Mouse (Mus musculus): Measurements from ENCODE around the gene Lamc2. TPM values are rescaled to one million over a fixed set of nuclear protein-coding genes. Genes with fewer than 3 reads are reported as not detected.
A peak's percentile ranks its signal among the peaks of the same experiment; 100 is the strongest.

Gene Lamc2
- polyA plus RNA-seq, 1 experiment from 2014 or later: 2.9 TPM

DNA sequence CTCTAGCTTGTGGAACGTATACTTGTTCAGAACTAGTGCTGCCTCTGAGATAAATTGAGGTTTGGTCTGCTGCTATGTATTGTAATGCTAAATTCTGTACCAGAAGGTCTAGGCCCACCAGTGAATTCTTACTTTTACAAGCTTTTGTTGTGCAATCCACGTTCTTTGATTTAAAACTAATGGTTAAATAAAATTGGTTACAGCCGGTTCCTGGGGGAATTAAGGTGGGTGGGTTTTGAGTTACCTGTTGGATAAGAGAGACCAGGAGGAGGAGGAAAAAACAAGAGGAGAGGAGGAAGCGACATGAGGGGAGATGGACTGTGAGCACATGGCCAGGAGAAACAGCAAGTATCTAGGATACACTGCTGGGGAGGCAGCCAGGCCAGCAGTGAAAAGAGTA lies 30.3 kb upstream of the Lamc2 start:
- no peak overlapping the region for H3K4me2 ChIP-seq (ENCODE audit: low read length)
- H3K4me1 ChIP-seq (ENCODE audit: control insufficient read depth, insufficient read depth, low read length): no peaks in the 10 kb centered on the region
- H3K27ac ChIP-seq (ENCODE audit: low read length): no peak overlapping the region
- 79% methylated on average over 4 of the region's 4 CpGs for WGBS
- H3K4me3 ChIP-seq (ENCODE audit: low read depth, low read length): no peak overlapping the region
- ATAC-seq: no peak
- H3K36me3 ChIP-seq (ENCODE audit: control insufficient read depth, insufficient read depth, low read length): peaks cover 9% of the 10 kb centered on the region; the same call in 1 of the 2 replicates
- no peaks in the 10 kb centered on the region for H3K27me3 ChIP-seq (ENCODE audit: control insufficient read depth, insufficient read depth, low read depth, low read length)
- H3K9me3 ChIP-seq (replicated peaks; ENCODE audit: control insufficient read depth, low read length, poor library complexity, severe bottlenecking): no peaks in the 10 kb centered on the region
- no peak overlapping the region for H3K9ac ChIP-seq (ENCODE audit: low read depth, low read length)

DNA sequence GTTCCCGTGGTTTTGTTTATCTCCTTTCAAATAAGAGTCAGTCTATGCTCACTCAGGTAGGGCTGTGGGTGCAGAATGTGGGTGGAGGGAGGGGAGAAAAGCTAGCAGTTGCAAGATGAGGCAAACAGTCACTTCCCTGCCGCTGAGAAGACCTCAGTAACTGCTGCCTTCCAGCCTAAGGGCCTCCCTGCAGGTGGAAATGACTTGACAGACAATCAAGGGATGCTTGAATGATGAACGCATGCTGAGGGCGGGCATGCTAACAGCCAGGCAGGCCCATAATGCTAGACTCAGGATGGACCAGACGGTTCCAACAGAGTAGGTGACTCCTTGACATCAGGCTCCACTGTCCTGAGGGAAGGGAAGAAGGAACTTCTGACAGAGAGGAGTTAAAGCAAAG lies 29.4 kb upstream of the Lamc2 start:
- Histone ChIP-seq H3K27me3 (ENCODE audit: control insufficient read depth, insufficient read depth, low read depth, low read length) (no peaks in the 10 kb centered on the region), H3K9me3 (replicated peaks; ENCODE audit: control insufficient read depth, low read length, poor library complexity, severe bottlenecking) (no peaks in the 10 kb centered on the region), H3K27ac (ENCODE audit: low read length) (no peak overlapping the region), H3K9ac (ENCODE audit: low read depth, low read length) (no peak overlapping the region), H3K4me2 (ENCODE audit: low read length) (no peak overlapping the region), H3K4me3 (ENCODE audit: low read depth, low read length) (no peak overlapping the region), H3K36me3 (ENCODE audit: control insufficient read depth, insufficient read depth, low read length) (peaks cover 3% of the 10 kb centered on the region; the same call in 1 of the 2 replicates), H3K4me1 (ENCODE audit: control insufficient read depth, insufficient read depth, low read length) (no peaks in the 10 kb centered on the region)
- no peak for ATAC-seq
- 81% methylated on average over 5 of the region's 5 CpGs for WGBS

DNA sequence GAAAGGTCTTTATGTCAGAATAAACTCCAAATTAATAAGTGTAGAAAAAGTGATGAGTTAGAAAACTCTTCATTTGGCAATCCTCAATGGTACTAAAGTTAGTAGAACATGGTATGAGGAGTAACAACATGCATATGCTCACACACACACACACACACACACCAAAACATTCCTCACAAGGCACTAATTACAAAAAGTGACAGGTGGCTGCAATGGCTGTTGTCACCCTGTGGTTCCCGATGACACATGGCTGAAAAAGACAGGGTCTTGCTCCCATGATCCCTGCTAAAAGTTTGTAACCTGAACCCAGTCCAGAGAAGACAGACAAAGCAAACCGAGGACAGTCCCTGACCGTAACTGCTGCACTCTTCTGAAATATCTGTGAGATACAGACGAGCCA lies 24.7 kb upstream of the Lamc2 start:
- no peaks in the 10 kb centered on the region for H3K4me1 ChIP-seq (ENCODE audit: control insufficient read depth, insufficient read depth, low read length)
- no peak overlapping the region for H3K4me2 ChIP-seq (ENCODE audit: low read length)
- WGBS: 58% methylated on average over 4 of the region's 4 CpGs
- no peak overlapping the region for H3K9ac ChIP-seq (ENCODE audit: low read depth, low read length)
- no peaks in the 10 kb centered on the region for H3K9me3 ChIP-seq (replicated peaks; ENCODE audit: control insufficient read depth, low read length, poor library complexity, severe bottlenecking)
- H3K27me3 ChIP-seq (ENCODE audit: control insufficient read depth, insufficient read depth, low read depth, low read length): no peaks in the 10 kb centered on the region
- no peak overlapping the region for H3K4me3 ChIP-seq (ENCODE audit: low read depth, low read length)
- no peak for ATAC-seq
- H3K36me3 ChIP-seq (ENCODE audit: control insufficient read depth, insufficient read depth, low read length): no peaks in the 10 kb centered on the region
- no peak overlapping the region for H3K27ac ChIP-seq (ENCODE audit: low read length)

DNA sequence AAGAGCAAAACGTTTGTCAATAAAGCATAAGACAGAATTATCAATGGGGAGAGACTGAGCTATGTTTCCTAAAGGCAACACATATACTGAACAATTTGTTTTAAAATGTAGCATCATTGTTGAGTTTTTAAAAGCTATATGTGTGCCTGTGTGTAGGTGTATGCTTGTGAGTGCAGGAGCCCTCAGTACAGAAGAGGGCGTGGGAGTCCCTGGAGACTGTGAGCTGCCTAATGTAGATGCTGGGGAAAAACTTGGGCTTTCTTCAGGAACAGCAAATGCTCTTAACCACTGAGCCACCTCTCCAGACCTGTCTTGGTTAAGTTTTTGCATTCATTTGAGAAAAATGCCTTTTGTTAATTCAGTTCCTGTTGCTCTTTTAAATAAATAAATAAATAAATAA lies 24.0 kb upstream of the Lamc2 start:
- no peak overlapping the region for H3K27ac ChIP-seq (ENCODE audit: low read length)

DNA sequence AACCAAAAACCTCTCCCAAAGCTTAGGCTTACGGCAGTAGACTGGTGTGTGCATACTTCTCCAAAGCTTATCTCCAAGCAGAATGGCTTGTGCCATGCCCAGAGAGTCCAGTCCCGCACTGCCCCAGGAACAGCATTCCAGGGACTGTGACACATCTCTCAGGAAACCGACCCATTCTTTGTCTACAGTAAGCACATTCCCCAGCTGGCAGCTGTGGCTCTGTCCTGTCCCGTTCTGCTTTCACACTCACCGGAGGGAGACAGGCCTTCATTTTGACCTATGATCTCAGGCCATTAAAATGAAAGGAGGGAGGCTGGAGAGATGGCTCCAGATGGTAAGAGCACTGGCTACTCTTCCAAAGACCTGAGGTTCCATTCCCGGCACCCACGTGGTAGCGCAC lies 15.9 kb upstream of the Lamc2 start:
- H3K4me1 ChIP-seq (ENCODE audit: control insufficient read depth, insufficient read depth, low read length): peaks cover 3% of the 10 kb centered on the region
- H3K4me3 ChIP-seq (ENCODE audit: low read depth, low read length): no peak overlapping the region
- ATAC-seq: peak; percentile 28; the same call in 1 of the 2 replicates
- no peaks in the 10 kb centered on the region for H3K36me3 ChIP-seq (ENCODE audit: control insufficient read depth, insufficient read depth, low read length)
- no peak overlapping the region for H3K9ac ChIP-seq (ENCODE audit: low read depth, low read length)
- WGBS: 26% methylated on average over 8 of the region's 8 CpGs
- no peak overlapping the region for H3K27ac ChIP-seq (ENCODE audit: low read length)
- no peak overlapping the region for H3K4me2 ChIP-seq (ENCODE audit: low read length)
- H3K9me3 ChIP-seq (replicated peaks; ENCODE audit: control insufficient read depth, low read length, poor library complexity, severe bottlenecking): no peaks in the 10 kb centered on the region
- no peaks in the 10 kb centered on the region for H3K27me3 ChIP-seq (ENCODE audit: control insufficient read depth, insufficient read depth, low read depth, low read length)

More for the DNA sequence above, 24.0 kb upstream of the Lamc2 start:
- 77% methylated on average over 2 of the region's 2 CpGs for WGBS
- Histone ChIP-seq H3K9ac (ENCODE audit: low read depth, low read length) (no peak overlapping the region), H3K4me2 (ENCODE audit: low read length) (no peak overlapping the region), H3K27me3 (ENCODE audit: control insufficient read depth, insufficient read depth, low read depth, low read length) (no peaks in the 10 kb centered on the region), H3K4me1 (ENCODE audit: control insufficient read depth, insufficient read depth, low read length) (no peaks in the 10 kb centered on the region), H3K36me3 (ENCODE audit: control insufficient read depth, insufficient read depth, low read length) (no peaks in the 10 kb centered on the region), H3K9me3 (replicated peaks; ENCODE audit: control insufficient read depth, low read length, poor library complexity, severe bottlenecking) (no peaks in the 10 kb centered on the region), H3K4me3 (ENCODE audit: low read depth, low read length) (no peak overlapping the region)
- no peak for ATAC-seq

DNA sequence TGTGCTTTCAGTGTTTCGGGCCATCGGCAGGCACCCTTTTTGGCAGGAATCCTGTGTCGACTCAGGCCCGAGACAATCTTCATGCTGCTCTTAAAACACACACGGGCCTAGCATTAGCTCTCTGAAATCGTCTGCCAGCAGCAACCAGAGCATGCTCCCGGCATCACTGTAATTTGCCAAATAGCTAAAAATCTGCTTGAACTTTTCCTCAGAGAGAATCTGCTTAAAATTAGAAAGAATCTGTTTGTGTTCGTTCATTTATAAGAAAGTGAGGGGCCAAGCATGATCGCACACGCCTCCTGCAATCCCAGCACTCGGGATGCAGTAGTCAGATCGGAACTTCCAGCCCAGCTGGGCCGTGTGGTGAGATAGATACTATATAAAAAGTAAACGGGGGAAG lies 15.2 kb upstream of the Lamc2 start:
- ATAC-seq: no peak
- H3K27ac ChIP-seq (ENCODE audit: low read length): no peak overlapping the region
- 37% methylated on average over 14 of the region's 14 CpGs for WGBS
- H3K4me3 ChIP-seq (ENCODE audit: low read depth, low read length): no peak overlapping the region
- no peaks in the 10 kb centered on the region for H3K36me3 ChIP-seq (ENCODE audit: control insufficient read depth, insufficient read depth, low read length)
- H3K27me3 ChIP-seq (ENCODE audit: control insufficient read depth, insufficient read depth, low read depth, low read length): no peaks in the 10 kb centered on the region
- no peak overlapping the region for H3K9ac ChIP-seq (ENCODE audit: low read depth, low read length)
- H3K9me3 ChIP-seq (replicated peaks; ENCODE audit: control insufficient read depth, low read length, poor library complexity, severe bottlenecking): no peaks in the 10 kb centered on the region
- no peak overlapping the region for H3K4me2 ChIP-seq (ENCODE audit: low read length)
- H3K4me1 ChIP-seq (ENCODE audit: control insufficient read depth, insufficient read depth, low read length): peaks cover 3% of the 10 kb centered on the region

DNA sequence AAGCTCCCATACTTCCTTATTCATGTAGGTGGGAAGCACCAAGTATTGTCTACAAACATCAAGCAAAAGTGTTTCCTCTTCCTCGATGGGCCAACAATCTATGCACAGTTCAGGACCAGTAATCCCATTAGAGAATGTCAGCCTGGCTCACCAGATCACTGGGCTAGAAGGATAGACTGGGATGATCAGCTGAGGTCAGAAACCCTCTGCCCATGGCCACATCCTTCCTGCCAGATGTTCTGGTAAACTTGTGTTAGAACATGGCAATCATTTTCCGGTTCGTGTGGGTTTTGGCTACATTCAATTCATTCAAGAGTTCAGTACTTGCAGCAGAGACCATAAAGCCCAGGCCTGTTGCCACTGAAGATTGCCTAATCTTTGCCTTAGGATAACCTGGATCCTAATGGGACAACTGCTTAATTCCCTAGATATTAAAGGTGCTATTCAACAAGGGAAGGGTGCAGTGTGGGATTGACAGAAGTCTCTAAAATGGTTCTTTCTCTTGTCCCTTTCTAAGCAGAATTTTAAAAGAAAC lies 11.1 kb upstream of the Lamc2 start:
- no peak overlapping the region for H3K27ac ChIP-seq (ENCODE audit: low read length)
- ATAC-seq: no peak
- H3K27me3 ChIP-seq (ENCODE audit: control insufficient read depth, insufficient read depth, low read depth, low read length): no peaks in the 10 kb centered on the region
- no peak overlapping the region for H3K4me2 ChIP-seq (ENCODE audit: low read length)
- no peaks in the 10 kb centered on the region for H3K36me3 ChIP-seq (ENCODE audit: control insufficient read depth, insufficient read depth, low read length)
- H3K9me3 ChIP-seq (replicated peaks; ENCODE audit: control insufficient read depth, low read length, poor library complexity, severe bottlenecking): no peaks in the 10 kb centered on the region
- WGBS: 79% methylated on average over 3 of the region's 3 CpGs
- no peak overlapping the region for H3K9ac ChIP-seq (ENCODE audit: low read depth, low read length)
- H3K4me1 ChIP-seq (ENCODE audit: control insufficient read depth, insufficient read depth, low read length): peaks cover 3% of the 10 kb centered on the region
- no peak overlapping the region for H3K4me3 ChIP-seq (ENCODE audit: low read depth, low read length)

DNA sequence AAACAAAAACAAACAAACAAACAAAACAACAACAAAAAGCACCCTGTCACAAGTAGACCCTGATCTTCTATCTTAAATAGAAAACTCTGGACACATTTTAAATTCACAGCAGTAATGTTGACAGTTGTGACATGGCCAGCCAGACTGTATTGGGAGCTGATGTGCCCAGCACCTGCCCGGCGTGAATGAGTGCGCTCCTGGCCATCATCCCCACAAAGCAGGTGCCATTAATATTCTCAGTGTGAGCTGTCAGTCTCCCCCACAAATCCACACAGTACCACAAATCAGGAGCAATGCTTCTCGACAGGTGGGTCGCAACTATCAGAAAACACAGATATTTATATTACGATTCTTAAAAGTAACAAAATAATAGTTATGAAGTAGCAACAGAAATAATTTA lies 6.7 kb upstream of the Lamc2 start:
- ATAC-seq: no peak
- Histone ChIP-seq H3K4me2 (ENCODE audit: low read length) (no peak overlapping the region), H3K4me3 (ENCODE audit: low read depth, low read length) (no peak overlapping the region), H3K9ac (ENCODE audit: low read depth, low read length) (no peak overlapping the region), H3K36me3 (ENCODE audit: control insufficient read depth, insufficient read depth, low read length) (no peaks in the 10 kb centered on the region), H3K27me3 (ENCODE audit: control insufficient read depth, insufficient read depth, low read depth, low read length) (0 out of 2 replicates have a peak, but pooled peaks cover 2% of the 10 kb centered on the region), H3K9me3 (replicated peaks; ENCODE audit: control insufficient read depth, low read length, poor library complexity, severe bottlenecking) (no peaks in the 10 kb centered on the region), H3K4me1 (ENCODE audit: control insufficient read depth, insufficient read depth, low read length) (peaks cover 10% of the 10 kb centered on the region), H3K27ac (ENCODE audit: low read length) (no peak overlapping the region)
- WGBS: 87% methylated on average over 6 of the region's 6 CpGs

DNA sequence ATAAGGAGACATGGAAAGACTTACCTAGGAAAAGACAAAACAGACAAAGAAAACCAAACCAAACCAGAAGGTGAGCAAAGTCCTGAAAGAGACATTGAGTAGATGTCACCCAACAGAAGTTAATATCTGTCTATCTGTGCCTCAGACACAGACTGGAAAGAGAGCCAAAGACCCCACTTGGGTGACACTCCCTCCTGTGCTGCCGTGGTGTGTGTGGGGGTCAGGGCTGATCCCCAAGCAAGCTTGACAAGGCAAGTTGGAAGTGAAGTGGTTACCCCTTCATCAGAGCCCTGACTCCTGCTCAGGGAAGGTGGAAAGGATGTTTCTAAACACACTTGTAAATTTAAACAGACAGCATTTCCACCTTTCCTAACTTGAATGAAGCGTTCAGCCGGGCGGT lies 6.1 kb upstream of the Lamc2 start:
- Histone ChIP-seq H3K27me3 (ENCODE audit: control insufficient read depth, insufficient read depth, low read depth, low read length) (peaks cover 2% of the 10 kb centered on the region; the same call in 1 of the 2 replicates), H3K4me1 (ENCODE audit: control insufficient read depth, insufficient read depth, low read length) (peaks cover 10% of the 10 kb centered on the region), H3K36me3 (ENCODE audit: control insufficient read depth, insufficient read depth, low read length) (no peaks in the 10 kb centered on the region), H3K4me2 (ENCODE audit: low read length) (no peak overlapping the region), H3K9me3 (replicated peaks; ENCODE audit: control insufficient read depth, low read length, poor library complexity, severe bottlenecking) (no peaks in the 10 kb centered on the region), H3K9ac (ENCODE audit: low read depth, low read length) (no peak overlapping the region), H3K27ac (ENCODE audit: low read length) (peak overlapping the region; percentile 63), H3K4me3 (ENCODE audit: low read depth, low read length) (no peak overlapping the region)
- 72% methylated on average over 4 of the region's 4 CpGs for WGBS
- ATAC-seq: 0 out of 2 replicates have a peak, but pooled peaks have one; percentile 38

All from midbrain, embryonic 16.5 days (tissue).